Mouse (Mus musculus) right cerebral cortex, adult 18-20 months (tissue): ENCODE measurements around the gene Nr2f1.
A peak's percentile ranks its signal among the peaks of the same experiment; 100 is the strongest.

Experiments used
- DNase-seq: peaks from one replicate; pipeline ENCODE4 v3.0.0; 2022; ENCODE audit warnings: mixed read lengths

Nr2f1 gene

GRCm38 (mm10) chr13:78178771-78179170 lies 20.8 kb downstream of the Nr2f1 start:
- no peak for DNase-seq

GRCm38 (mm10) chr13:78178021-78178420 lies 21.5 kb downstream of the Nr2f1 start:
- no peak for DNase-seq

- no peak for DNase-seq
Measured at GRCm38 (mm10) chr13:78177381-78177950, 22.1 kb downstream of the Nr2f1 start.

GRCm38 (mm10) chr13:78175821-78176380 lies 23.7 kb downstream of the Nr2f1 start:
- DNase-seq: peak; percentile 66

GRCm38 (mm10) chr13:78174891-78175290 lies 24.7 kb downstream of the Nr2f1 start:
- DNase-seq: no peak

- no peak for DNase-seq
Measured at GRCm38 (mm10) chr13:78174191-78174590, 25.4 kb downstream of the Nr2f1 start.

- no peak for DNase-seq
Measured at GRCm38 (mm10) chr13:78172861-78173260, 26.7 kb downstream of the Nr2f1 start.

- no peak for DNase-seq
Measured at GRCm38 (mm10) chr13:78171984-78172636, 27.4 kb downstream of the Nr2f1 start.

- no peak for DNase-seq
Measured at GRCm38 (mm10) chr13:78171320-78171719, 28.2 kb downstream of the Nr2f1 start.

GRCm38 (mm10) chr13:78168166-78168565 lies 31.4 kb downstream of the Nr2f1 start:
- DNase-seq: no peak

GRCm38 (mm10) chr13:78164941-78165340 lies 34.6 kb downstream of the Nr2f1 start:
- DNase-seq: no peak

- DNase-seq: peak; percentile 86
Measured at GRCm38 (mm10) chr13:78163087-78163958, 36.2 kb downstream of the Nr2f1 start.

GRCm38 (mm10) chr13:78162149-78162548 lies 37.4 kb downstream of the Nr2f1 start:
- no peak for DNase-seq

GRCm38 (mm10) chr13:78157465-78157864 lies 42.1 kb downstream of the Nr2f1 start:
- DNase-seq: no peak
